Mouse (Mus musculus) heart, embryonic 11.5 days (tissue): ENCODE measurements around the gene Lmtk3. TPM values are rescaled to one million over a fixed set of nuclear protein-coding genes. Genes with fewer than 3 reads are reported as not detected.

Experiments used
- ATAC-seq: fragments of 200-750 bp; cut with Nextera tagmentation; replicated peaks from 2 replicates; pipeline ENCODE4 v1.8.0; 2017; ENCODE audit warnings: moderate library complexity; ENCODE audit not compliant: insufficient number of reproducible peaks, low FRiP score, low TSS enrichment
- H3K27ac ChIP-seq: fragments of 300-500 bp; sonication (generic); 2 replicates; pipeline ENCODE4 v1.5.1; 2014; ENCODE audit warnings: mild to moderate bottlenecking, low read depth, low read length
- H3K27me3 ChIP-seq: fragments of 300-500 bp; sonication (generic); 2 replicates; pipeline ENCODE4 v1.6.1; 2014; ENCODE audit warnings: mild to moderate bottlenecking, low read length, mixed read lengths; ENCODE audit not compliant: control insufficient read depth, insufficient read depth
- H3K36me3 ChIP-seq: fragments of 300-500 bp; sonication (generic); 2 replicates; pipeline ENCODE4 v1.6.1; 2014; ENCODE audit warnings: mild to moderate bottlenecking, low read length, moderate library complexity, mixed read lengths; ENCODE audit not compliant: control insufficient read depth, insufficient read depth
- H3K4me1 ChIP-seq: fragments of 300-500 bp; sonication (generic); 2 replicates; pipeline ENCODE4 v1.6.1; 2014; ENCODE audit warnings: low read length; ENCODE audit not compliant: control insufficient read depth, insufficient read depth
- H3K4me2 ChIP-seq: fragments of 300-500 bp; sonication (generic); 2 replicates; pipeline ENCODE4 v1.6.1; 2014; ENCODE audit warnings: mild to moderate bottlenecking, moderate library complexity
- H3K4me3 ChIP-seq: fragments of 300-500 bp; sonication (generic); 2 replicates; pipeline ENCODE4 v1.5.1; 2014; ENCODE audit warnings: low read depth, low read length
- H3K9ac ChIP-seq: fragments of 300-500 bp; sonication (generic); 2 replicates; pipeline ENCODE4 v1.6.1; 2014; ENCODE audit warnings: mild to moderate bottlenecking, low read depth, low read length, moderate library complexity
- H3K9me3 ChIP-seq: fragments of 300-500 bp; sonication (generic); replicated peaks from 2 replicates; pipeline ENCODE4 v1.6.1; 2016; ENCODE audit warnings: low read length; ENCODE audit not compliant: control insufficient read depth
- WGBS: fragments of 180-500 bp; shearing (Covaris S2); extraction: QIAGEN DNeasy Blood & Tissue Kit; methylation state at CpG from one replicate; pipeline ENCODE4 v1.1.7; 2014; ENCODE audit not compliant: insufficient replicate concordance; 5-methylcytosine and 5-hydroxymethylcytosine counted together
- polyA plus RNA-seq: library from polyadenylated mRNA; unstranded; fragments of >200 nt; fragmentation: Nextera tagmentation; extraction: Ambion mirVana; gene quantifications from 2 replicates; pipeline ENCODE4 v1.2.1, GENCODE M21; 2014

Lmtk3 gene
- polyA plus RNA-seq, 1 experiment from 2014 or later = 1.1 TPM

DNA sequence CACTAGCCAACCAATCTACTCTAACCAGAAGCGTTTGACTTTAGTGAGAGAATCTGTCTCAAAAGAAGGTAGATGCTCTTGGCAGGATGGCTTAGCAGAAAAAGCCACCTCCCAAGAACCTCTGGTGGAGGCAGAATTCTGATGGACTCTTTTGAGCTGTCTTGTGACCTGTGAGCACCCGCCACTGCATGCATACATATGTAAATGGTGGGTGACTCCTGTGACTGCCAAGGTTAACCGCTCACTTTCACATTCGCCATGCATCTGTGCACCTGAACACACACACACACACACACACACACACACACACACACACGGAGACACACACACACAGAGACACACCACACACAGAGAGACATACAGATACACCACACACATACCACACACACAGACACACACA is 36.1 kb upstream of the Lmtk3 start:
- Histone ChIP-seq H3K9ac (no peak overlapping the region), H3K9me3 (no peaks in the 10 kb centered on the region), H3K4me3 (no peak overlapping the region), H3K4me1 (peaks cover 3% of the 10 kb centered on the region; the same call in 1 of the 2 replicates), H3K36me3 (no peaks in the 10 kb centered on the region), H3K27me3 (no peaks in the 10 kb centered on the region), H3K27ac (no peak overlapping the region), H3K4me2 (no peak overlapping the region)
- no peak for ATAC-seq
- 73% methylated on average over 5 of the region's 5 CpGs for WGBS

DNA sequence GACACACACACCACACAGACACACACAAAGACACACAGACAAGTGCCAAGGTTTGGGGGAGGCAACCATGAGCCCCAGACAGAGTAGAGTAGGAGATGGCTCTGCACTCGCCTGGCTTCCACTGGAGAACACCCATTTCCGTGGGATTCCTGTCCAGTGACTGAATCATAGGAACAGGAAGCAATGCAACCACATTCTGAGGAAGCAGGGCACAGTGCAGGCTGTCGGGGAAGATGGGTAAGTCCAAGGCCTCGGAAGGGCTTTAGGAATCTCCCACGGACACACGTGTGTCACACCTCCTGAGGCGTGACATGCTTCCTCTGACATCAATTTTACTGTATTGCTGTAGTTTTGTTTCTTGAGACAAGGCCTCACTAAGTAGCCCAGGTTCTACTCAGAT is 35.4 kb upstream of the Lmtk3 start:
- H3K27ac ChIP-seq = no peak overlapping the region
- H3K9me3 ChIP-seq = no peaks in the 10 kb centered on the region
- H3K4me3 ChIP-seq = no peak overlapping the region
- H3K36me3 ChIP-seq = no peaks in the 10 kb centered on the region
- H3K9ac ChIP-seq = no peak overlapping the region
- WGBS = 65% methylated on average over 7 of the region's 7 CpGs
- H3K4me2 ChIP-seq = no peak overlapping the region
- H3K4me1 ChIP-seq = peaks cover 3% of the 10 kb centered on the region; the same call in 1 of the 2 replicates
- ATAC-seq = no peak
- H3K27me3 ChIP-seq = no peaks in the 10 kb centered on the region

DNA sequence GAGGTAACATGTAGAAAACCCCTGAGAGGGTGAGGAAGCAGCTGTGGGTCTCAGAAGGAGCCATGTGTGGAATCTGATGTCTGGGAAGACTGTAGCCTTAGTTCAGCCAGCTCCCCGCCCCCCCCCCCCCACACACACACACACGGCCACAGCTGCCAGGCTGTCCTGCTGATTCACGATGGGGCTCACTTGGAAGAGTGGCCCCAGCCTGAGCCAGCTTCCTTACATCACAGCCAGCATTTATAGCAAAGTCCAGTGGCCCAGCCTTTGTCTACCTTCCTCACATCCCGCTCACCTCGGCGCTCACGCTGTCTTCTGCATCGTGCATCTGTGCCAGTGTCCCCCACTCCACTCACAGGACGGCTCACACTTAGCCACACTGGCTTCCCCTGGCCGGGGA is 34.1 kb upstream of the Lmtk3 start:
- Histone ChIP-seq H3K9me3 (no peaks in the 10 kb centered on the region), H3K27me3 (no peaks in the 10 kb centered on the region), H3K27ac (no peak overlapping the region), H3K4me3 (no peak overlapping the region), H3K36me3 (no peaks in the 10 kb centered on the region), H3K4me2 (no peak overlapping the region), H3K9ac (no peak overlapping the region), H3K4me1 (peaks cover 3% of the 10 kb centered on the region; the same call in 1 of the 2 replicates)
- ATAC-seq = no peak
- WGBS = 42% methylated on average over 10 of the region's 10 CpGs

DNA sequence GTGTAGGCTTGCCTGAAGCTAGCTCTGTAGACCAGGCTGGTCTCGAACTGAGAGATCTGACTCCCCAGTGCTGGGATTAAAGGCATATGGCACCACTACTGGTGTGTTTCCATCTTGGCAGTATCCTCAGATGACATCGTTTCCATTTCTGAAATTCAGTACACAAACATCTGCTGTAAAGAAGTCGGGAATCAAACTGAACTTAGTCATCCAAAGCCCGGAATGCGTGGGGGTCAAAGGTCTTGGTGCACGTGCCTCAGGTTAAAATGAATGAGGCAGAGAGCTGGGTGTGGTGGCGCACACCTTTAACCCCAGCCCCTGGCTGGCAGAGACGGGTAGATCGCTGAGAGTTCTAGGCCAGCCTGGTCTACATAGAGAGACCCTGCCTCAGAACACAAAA is 33.4 kb upstream of the Lmtk3 start:
- H3K4me3 ChIP-seq = no peak overlapping the region
- no peak overlapping the region for H3K9ac ChIP-seq
- no peaks in the 10 kb centered on the region for H3K27me3 ChIP-seq
- H3K36me3 ChIP-seq = no peaks in the 10 kb centered on the region
- H3K9me3 ChIP-seq = no peaks in the 10 kb centered on the region
- ATAC-seq = no peak
- no peak overlapping the region for H3K4me2 ChIP-seq
- 80% methylated on average over 9 of the region's 9 CpGs for WGBS
- H3K27ac ChIP-seq = no peak overlapping the region
- H3K4me1 ChIP-seq = peaks cover 3% of the 10 kb centered on the region; the same call in 1 of the 2 replicates

DNA sequence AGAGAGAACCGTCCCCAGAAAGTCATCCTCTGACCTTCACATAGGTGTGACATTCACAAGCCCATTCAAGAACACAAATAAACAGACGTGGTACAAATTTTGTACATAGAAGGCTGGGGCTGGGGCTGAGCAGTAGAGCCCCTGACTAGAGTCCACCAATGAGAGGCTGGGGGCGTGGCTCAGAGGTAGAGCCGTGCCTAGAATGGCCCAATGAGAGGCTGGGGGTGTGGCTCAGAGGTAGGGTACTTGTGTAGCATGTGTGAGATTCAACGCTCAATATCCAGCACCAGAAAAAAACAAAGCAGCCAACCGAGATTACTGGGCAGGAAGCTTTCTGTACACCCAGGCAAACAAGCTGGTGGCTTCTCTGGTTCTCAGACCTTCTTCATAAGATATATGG is 27.8 kb upstream of the Lmtk3 start:
- no peak overlapping the region for H3K27ac ChIP-seq
- peaks cover 33% of the 10 kb centered on the region for H3K27me3 ChIP-seq
- H3K4me3 ChIP-seq = no peak overlapping the region
- H3K9ac ChIP-seq = no peak overlapping the region
- H3K4me2 ChIP-seq = no peak overlapping the region
- H3K4me1 ChIP-seq = no peaks in the 10 kb centered on the region
- 52% methylated on average over 6 of the region's 6 CpGs for WGBS
- no peak for ATAC-seq
- no peaks in the 10 kb centered on the region for H3K9me3 ChIP-seq
- no peaks in the 10 kb centered on the region for H3K36me3 ChIP-seq

DNA sequence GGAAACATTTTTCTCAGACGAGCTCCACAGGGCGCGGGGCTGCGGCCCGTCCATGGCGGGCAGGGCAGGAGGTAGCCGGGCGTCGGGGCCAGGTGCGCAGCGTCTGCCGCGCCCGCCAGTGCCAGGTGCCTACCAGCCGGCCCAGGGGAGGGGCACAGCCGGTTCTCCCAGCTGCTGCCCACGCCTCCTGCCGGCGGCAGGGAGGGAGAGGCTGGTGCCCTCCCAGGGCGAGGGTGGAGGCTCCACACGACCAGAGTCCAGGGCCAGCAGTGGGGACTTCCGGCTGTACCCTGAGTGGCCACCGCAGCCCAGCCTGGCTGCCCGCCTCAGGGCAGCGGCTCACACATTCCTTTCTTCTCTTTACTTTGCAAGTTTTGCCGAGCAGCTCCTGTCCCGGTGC is 24.1 kb upstream of the Lmtk3 start:
- H3K4me1 ChIP-seq = no peaks in the 10 kb centered on the region
- H3K9ac ChIP-seq = no peak overlapping the region
- H3K36me3 ChIP-seq = no peaks in the 10 kb centered on the region
- no peaks in the 10 kb centered on the region for H3K9me3 ChIP-seq
- peak overlapping the region; percentile 12; the same call in 1 of the 2 replicates for H3K4me3 ChIP-seq
- H3K27me3 ChIP-seq = peaks cover 35% of the 10 kb centered on the region
- WGBS = 7% methylated on average over 27 of the region's 27 CpGs
- peak overlapping the region; percentile 58 for H3K4me2 ChIP-seq
- H3K27ac ChIP-seq = no peak overlapping the region
- ATAC-seq = no peak

DNA sequence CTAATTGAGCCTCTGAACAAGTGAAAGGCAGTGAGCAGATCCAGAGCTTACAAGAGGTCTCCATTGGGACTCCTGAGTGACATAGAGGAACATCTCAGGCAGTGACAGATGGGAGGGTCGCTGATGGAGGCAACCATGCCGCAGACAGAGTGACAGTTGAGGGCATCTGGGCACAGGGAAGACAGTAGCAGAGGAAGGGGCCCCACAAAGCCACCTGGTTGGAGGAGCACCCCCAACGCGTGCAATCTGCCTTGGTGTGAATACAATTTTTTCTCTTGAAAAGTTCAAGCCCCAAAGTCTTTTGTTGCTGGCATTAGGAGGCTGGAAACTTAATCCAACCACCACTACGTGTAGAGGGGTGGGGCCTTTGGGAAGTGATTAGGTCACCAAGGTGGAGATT is 23.4 kb upstream of the Lmtk3 start:
- 58% methylated on average over 5 of the region's 5 CpGs for WGBS
- Histone ChIP-seq H3K9me3 (no peaks in the 10 kb centered on the region), H3K4me3 (no peak overlapping the region), H3K27me3 (peaks cover 35% of the 10 kb centered on the region), H3K27ac (no peak overlapping the region), H3K4me1 (no peaks in the 10 kb centered on the region), H3K4me2 (no peak overlapping the region), H3K9ac (no peak overlapping the region), H3K36me3 (no peaks in the 10 kb centered on the region)
- no peak for ATAC-seq

DNA sequence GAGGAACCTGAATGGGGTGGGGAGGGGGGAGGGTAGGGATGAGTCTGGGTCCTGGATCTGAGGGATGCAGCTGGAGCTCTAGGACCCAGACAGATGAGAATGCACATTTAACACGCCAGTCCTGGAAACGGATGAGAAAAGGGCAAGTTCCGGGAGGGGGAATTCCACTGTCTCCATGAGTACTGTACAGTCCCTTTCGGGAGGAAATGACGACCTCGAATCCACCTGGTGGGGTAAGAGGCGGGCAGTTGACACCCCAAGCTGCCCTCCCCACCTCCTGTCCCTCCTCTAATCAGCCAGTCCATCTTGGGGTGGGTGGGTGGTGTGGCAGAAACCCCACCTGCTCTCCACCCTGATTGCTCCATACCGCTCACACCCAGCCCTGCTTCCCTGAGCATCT is 17.5 kb upstream of the Lmtk3 start:
- Histone ChIP-seq H3K27ac (no peak overlapping the region), H3K4me3 (no peak overlapping the region), H3K4me1 (no peaks in the 10 kb centered on the region; the same call in 1 of the 2 replicates), H3K4me2 (no peak overlapping the region), H3K9me3 (no peaks in the 10 kb centered on the region), H3K27me3 (peaks cover 5% of the 10 kb centered on the region; the same call in 1 of the 2 replicates), H3K36me3 (no peaks in the 10 kb centered on the region), H3K9ac (no peak overlapping the region)
- 48% methylated on average over 8 of the region's 8 CpGs for WGBS
- no peak for ATAC-seq

- Histone ChIP-seq H3K27me3 (peaks cover 5% of the 10 kb centered on the region; the same call in 1 of the 2 replicates), H3K4me3 (no peak overlapping the region), H3K36me3 (no peaks in the 10 kb centered on the region), H3K4me1 (no peaks in the 10 kb centered on the region; the same call in 1 of the 2 replicates), H3K4me2 (no peak overlapping the region), H3K27ac (no peak overlapping the region), H3K9ac (no peak overlapping the region), H3K9me3 (no peaks in the 10 kb centered on the region)
- WGBS = 59% methylated on average over 7 of the region's 8 CpGs
- ATAC-seq = no peak
These were observed 16.8 kb upstream of the Lmtk3 start for GRCm38 (mm10) chr7:45766764-45767163.
